Mouse (Mus musculus) lung, postnatal 0 days (tissue): ENCODE data around the gene Fam186b. TPM values are rescaled to one million over a fixed set of nuclear protein-coding genes. Genes with fewer than 3 reads are reported as not detected.

Source experiments
- ATAC-seq: fragments of 200-750 bp; cut with Nextera tagmentation; 2 replicates; pipeline ENCODE4 v1.8.0; 2017; ENCODE audit warnings: moderate library complexity
- DNase-seq: peaks from one replicate; pipeline ENCODE4 v3.0.0-alpha.2; 2016; ENCODE audit warnings: low spot score
- H3K27ac ChIP-seq: fragments of 300-500 bp; sonication (generic); 2 replicates; pipeline ENCODE4 v1.5.1; 2014; ENCODE audit warnings: antibody characterized with exemption, mild to moderate bottlenecking, low read length, mixed read lengths
- H3K27me3 ChIP-seq: fragments of 300-500 bp; sonication (generic); replicated peaks from 2 replicates; pipeline ENCODE4 v1.6.1; 2014; ENCODE audit warnings: low read length, mixed read lengths; ENCODE audit not compliant: insufficient read depth
- H3K36me3 ChIP-seq: fragments of 300-500 bp; sonication (generic); 2 replicates; pipeline ENCODE4 v1.6.1; 2014; ENCODE audit warnings: low read length, mixed read lengths; ENCODE audit not compliant: insufficient read depth
- H3K4me1 ChIP-seq: fragments of 300-500 bp; sonication (generic); 2 replicates; pipeline ENCODE4 v1.6.1; 2014; ENCODE audit warnings: antibody characterized with exemption, low read depth, low read length, mixed read lengths; ENCODE audit not compliant: insufficient read depth
- H3K4me2 ChIP-seq: fragments of 300-500 bp; sonication (generic); replicated peaks from 2 replicates; pipeline ENCODE4 v1.6.1; 2014; ENCODE audit warnings: low read depth, mild to moderate bottlenecking, low read length, moderate library complexity, mixed read lengths
- H3K4me3 ChIP-seq: fragments of 300-500 bp; sonication (generic); 2 replicates; pipeline ENCODE4 v1.5.1; 2014; ENCODE audit warnings: low read depth, low read length
- H3K9ac ChIP-seq: fragments of 300-500 bp; sonication (generic); replicated peaks from 2 replicates; pipeline ENCODE4 v1.6.1; 2014; ENCODE audit warnings: low read depth, mild to moderate bottlenecking
- H3K9me3 ChIP-seq: fragments of 300-500 bp; sonication (generic); 2 replicates; pipeline ENCODE4 v1.6.1; 2016; ENCODE audit warnings: low read length, mixed read lengths
- CTCF ChIP-seq: IDR thresholded peaks from 2 replicates; pipeline ENCODE4 v1.5.1; 2016; ENCODE audit warnings: antibody characterized with exemption, mild to moderate bottlenecking
- EP300 ChIP-seq: IDR thresholded peaks from 2 replicates; pipeline ENCODE4 v1.6.1; 2016; ENCODE audit warnings: antibody characterized with exemption, mild to moderate bottlenecking, control low read depth
- WGBS: fragments of 180-500 bp; shearing (Covaris S2); extraction: QIAGEN DNeasy Blood & Tissue Kit; methylation state at CpG from one replicate; pipeline ENCODE4 v1.1.7; 2014; 5-methylcytosine and 5-hydroxymethylcytosine counted together
- polyA plus RNA-seq: library from polyadenylated mRNA; unstranded; fragments of >200 nt; fragmentation: Nextera tagmentation; extraction: Ambion mirVana; gene quantifications from 2 replicates; pipeline ENCODE4 v1.2.1, GENCODE M21; 2015

Gene Fam186b
- polyA plus RNA-seq, 1 experiment from 2014 or later = not detected

DNA sequence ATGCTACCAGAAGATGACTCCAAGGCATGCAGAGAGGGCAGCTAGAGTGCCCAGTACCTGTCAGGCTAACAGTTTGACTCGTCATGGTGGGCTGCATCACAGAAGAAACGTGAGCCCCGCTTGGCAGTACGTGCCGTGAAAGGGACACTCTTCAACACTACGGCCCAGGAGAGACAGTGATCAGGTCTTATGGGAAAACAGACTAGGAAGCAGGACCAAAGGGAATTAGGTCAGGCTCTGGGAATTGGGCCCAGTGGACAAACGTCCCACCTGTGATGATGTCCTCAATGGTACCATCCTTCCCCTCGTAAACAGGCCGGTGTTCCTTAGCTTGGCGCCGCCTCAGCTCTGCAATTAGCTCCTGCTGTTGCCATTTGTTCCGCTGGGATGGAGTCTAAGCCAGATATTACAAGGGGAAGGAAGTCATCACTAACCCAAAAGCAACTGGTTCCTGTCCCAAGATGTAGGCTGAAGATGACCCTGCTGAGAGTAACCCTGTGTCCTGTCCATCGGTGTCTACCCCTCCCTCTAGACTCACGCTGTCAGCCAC lies 23.2 kb upstream of the Fam186b start:
- H3K36me3 ChIP-seq = peaks cover 32% of the 10 kb centered on the region; the same call in 1 of the 2 replicates
- H3K9ac ChIP-seq = no peak overlapping the region

GRCm38 (mm10) chr15:99318071-99318470 lies 22.4 kb upstream of the Fam186b start:
- Histone ChIP-seq H3K9ac (no peak overlapping the region), H3K9me3 (no peaks in the 10 kb centered on the region), H3K4me1 (0 out of 2 replicates have a peak, but pooled peaks cover 3% of the 10 kb centered on the region), H3K36me3 (peaks cover 28% of the 10 kb centered on the region; the same call in 1 of the 2 replicates), H3K4me2 (no peak overlapping the region), H3K27ac (peak overlapping the region; percentile 80), H3K4me3 (no peak overlapping the region), H3K27me3 (no peaks in the 10 kb centered on the region)
- DNase-seq = no peak
- no peak for ATAC-seq
- 77% methylated on average over 6 of the region's 6 CpGs for WGBS
- TF ChIP-seq EP300 = no peak
- no peak for TF ChIP-seq CTCF

More for the DNA sequence above, 23.2 kb upstream of the Fam186b start:
- peak; percentile 25 for ATAC-seq
- H3K4me3 ChIP-seq = no peak overlapping the region
- 75% methylated on average over 14 of the region's 14 CpGs for WGBS
- no peak for TF ChIP-seq CTCF
- no peak for TF ChIP-seq EP300
- H3K27me3 ChIP-seq = no peaks in the 10 kb centered on the region
- no peak overlapping the region for H3K4me2 ChIP-seq
- H3K27ac ChIP-seq = peak overlapping the region; percentile 80
- H3K4me1 ChIP-seq = 0 out of 2 replicates have a peak, but pooled peaks cover 3% of the 10 kb centered on the region
- no peaks in the 10 kb centered on the region for H3K9me3 ChIP-seq
- DNase-seq = no peak

DNA sequence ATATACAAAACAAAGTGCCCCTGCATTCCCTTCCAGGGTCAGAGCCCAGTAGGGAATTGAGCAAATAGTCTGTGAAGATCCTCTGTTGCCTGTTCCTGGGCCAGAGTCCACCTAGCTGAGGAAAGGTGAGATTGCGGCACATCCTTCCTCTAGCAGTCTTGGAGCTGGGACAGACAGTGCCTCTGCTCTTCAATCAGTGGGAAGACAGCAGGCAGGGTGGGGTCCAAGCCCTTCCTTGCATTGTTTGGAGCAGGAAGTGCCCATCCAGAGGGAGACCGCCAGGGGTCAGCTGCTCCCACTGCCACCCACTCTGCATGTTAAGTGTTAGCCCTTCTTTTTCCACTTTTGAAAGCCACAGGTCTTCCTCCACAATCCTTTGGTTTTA lies 21.6 kb upstream of the Fam186b start:
- Histone ChIP-seq H3K27ac (peak overlapping the region; percentile 80), H3K4me3 (no peak overlapping the region), H3K9me3 (no peaks in the 10 kb centered on the region), H3K36me3 (peaks cover 28% of the 10 kb centered on the region; the same call in 1 of the 2 replicates), H3K27me3 (no peaks in the 10 kb centered on the region), H3K9ac (no peak overlapping the region), H3K4me1 (0 out of 2 replicates have a peak, but pooled peaks cover 3% of the 10 kb centered on the region), H3K4me2 (no peak overlapping the region)
- DNase-seq = peak; percentile 76
- 44% methylated on average over 2 of the region's 2 CpGs for WGBS
- TF ChIP-seq EP300 (peak; percentile 80), CTCF (peak; percentile 72)
- peak; percentile 79 for ATAC-seq

DNA sequence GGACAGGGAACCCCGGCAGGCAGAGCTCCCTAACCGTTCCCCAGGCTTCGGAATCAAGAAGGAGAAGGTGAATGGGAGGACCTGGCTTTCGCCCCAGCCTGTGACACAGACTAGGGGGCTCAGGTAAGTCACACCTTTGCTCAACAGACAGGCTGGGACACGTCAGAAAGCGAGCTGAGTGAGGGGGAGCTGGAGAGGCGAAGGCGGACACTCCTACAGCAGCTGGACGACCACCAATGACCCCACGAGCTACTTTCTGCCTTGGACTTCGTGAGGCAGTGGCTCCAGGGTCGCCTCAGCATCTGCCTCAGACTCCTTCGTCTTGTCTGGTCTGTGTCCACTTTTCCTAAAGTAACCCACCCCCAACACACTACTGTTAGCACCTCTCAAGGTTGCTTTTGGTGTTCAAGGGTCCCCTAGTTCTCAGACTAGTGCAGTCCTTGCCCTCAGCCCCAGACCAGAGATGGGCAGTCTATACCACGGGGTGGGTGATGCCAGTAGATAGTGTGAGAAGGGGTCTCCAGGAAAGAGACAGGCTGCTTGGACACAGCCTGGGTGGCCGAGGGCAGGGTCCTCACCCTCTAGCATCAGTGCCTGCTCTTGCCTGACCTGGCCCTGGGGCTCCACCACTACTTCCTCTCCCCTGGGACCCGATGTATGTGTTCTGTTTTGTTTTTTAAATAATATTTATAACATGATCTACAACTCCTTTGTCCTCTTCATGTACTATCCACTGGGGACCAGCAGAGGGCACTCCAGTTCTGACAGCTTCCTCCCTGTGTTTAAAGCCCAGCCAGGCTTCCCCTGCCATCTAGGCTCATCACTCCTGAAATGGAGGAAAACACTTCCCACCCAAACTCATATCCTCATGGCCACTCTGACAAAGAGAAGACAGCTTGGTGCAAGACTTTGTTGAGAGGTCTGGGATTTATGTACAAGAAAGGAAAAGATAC lies 20.9 kb upstream of the Fam186b start:
- H3K9ac ChIP-seq = 0 out of 2 replicates have a peak overlapping the region, but pooled peaks have one; percentile 16
- WGBS = 69% methylated on average over 16 of the region's 16 CpGs

DNA sequence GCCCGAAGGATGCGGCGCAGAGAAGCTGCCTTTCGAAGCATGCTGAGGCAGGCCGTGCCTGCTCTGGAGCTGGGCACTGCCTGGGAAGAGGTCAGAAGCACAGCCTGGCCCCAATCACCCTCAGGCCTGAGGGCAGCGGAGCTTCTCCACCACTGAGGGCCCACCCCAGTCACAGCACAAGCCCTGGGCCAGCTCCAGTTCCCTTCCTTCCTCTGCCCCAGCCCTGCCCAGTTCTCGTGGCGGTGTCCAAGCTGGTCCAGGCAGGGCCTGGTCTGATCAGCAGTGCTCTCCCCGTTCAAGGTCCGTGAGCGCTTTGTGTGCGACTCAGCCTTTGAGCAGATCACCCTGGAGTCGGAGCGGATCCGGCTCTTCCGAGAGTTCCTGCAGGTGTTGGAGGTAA lies 19.2 kb upstream of the Fam186b start:
- Histone ChIP-seq H3K27ac (no peak overlapping the region), H3K4me1 (0 out of 2 replicates have a peak, but pooled peaks cover 3% of the 10 kb centered on the region), H3K36me3 (peaks cover 22% of the 10 kb centered on the region; the same call in 1 of the 2 replicates), H3K27me3 (no peaks in the 10 kb centered on the region), H3K9ac (no peak overlapping the region), H3K9me3 (no peaks in the 10 kb centered on the region), H3K4me3 (no peak overlapping the region), H3K4me2 (no peak overlapping the region)
- ATAC-seq (no peak), DNase-seq (no peak)
- 77% methylated on average over 16 of the region's 16 CpGs for WGBS
- TF ChIP-seq CTCF (no peak), EP300 (no peak)

More for the DNA sequence above, 20.9 kb upstream of the Fam186b start:
- no peaks in the 10 kb centered on the region for H3K9me3 ChIP-seq
- H3K4me3 ChIP-seq = no peak overlapping the region
- H3K27ac ChIP-seq = peak overlapping the region; percentile 80
- DNase-seq = peak; percentile 88
- 0 out of 2 replicates have a peak, but pooled peaks cover 3% of the 10 kb centered on the region for H3K4me1 ChIP-seq
- ATAC-seq = peak; percentile 62
- H3K4me2 ChIP-seq = no peak overlapping the region
- no peaks in the 10 kb centered on the region for H3K27me3 ChIP-seq
- peaks cover 28% of the 10 kb centered on the region; the same call in 1 of the 2 replicates for H3K36me3 ChIP-seq
- TF ChIP-seq EP300 = no peak
- TF ChIP-seq CTCF = peak; percentile 85

DNA sequence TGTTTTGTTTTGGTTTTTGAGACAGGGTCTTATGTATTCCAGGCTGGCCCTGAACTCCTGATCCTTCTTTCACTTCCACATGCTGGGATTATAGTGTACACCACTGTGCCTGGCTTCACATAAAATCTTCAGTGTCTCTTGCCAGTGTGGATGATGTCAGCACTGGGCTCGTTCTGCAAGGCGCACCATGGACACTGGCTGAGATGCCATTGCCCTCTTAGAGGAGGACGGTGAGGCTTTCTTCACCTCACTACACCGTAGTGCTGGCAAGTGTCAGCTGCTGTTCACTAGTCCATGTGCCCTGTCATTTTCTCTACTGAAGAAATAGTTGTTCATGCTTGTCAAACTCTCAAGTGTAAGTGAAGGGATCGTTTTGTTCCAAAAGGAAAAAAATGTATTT lies 14.9 kb upstream of the Fam186b start:
- ATAC-seq = no peak
- no peaks in the 10 kb centered on the region for H3K9me3 ChIP-seq

More for the DNA sequence above, 14.9 kb upstream of the Fam186b start:
- H3K27me3 ChIP-seq = no peaks in the 10 kb centered on the region
- no peak overlapping the region for H3K27ac ChIP-seq
- H3K9ac ChIP-seq = no peak overlapping the region
- no peak overlapping the region for H3K4me2 ChIP-seq
- DNase-seq = no peak
- H3K36me3 ChIP-seq = peaks cover 29% of the 10 kb centered on the region; the same call in 1 of the 2 replicates
- 82% methylated on average over 5 of the region's 5 CpGs for WGBS
- no peak for TF ChIP-seq EP300
- no peak for TF ChIP-seq CTCF
- H3K4me1 ChIP-seq = no peaks in the 10 kb centered on the region
- no peak overlapping the region for H3K4me3 ChIP-seq
